In genomic region chr8:10007660-10008028, GRCm38 (mm10) we compare ENCODE assay signal across 8 mouse cellular contexts. TPM values are rescaled to one million over a fixed set of nuclear protein-coding genes. Genes with fewer than 3 reads are reported as not detected.
A peak's percentile ranks its signal among the peaks of the same experiment; 100 is the strongest.
DNase-seq lines count a peak whose midpoint lies in the region; ATAC-seq lines count a peak whose summit lies in the region.

No protein-coding gene starts in this region.

- WGBS in heart, embryonic 16.5 days, result 41% methylated on average over 6 of the region's 6 CpGs
- 41% methylated on average over 6 of the region's 6 CpGs for WGBS in hindbrain, embryonic 11.5 days
- 35% methylated on average over 6 of the region's 6 CpGs for WGBS in midbrain, embryonic 11.5 days

- peak overlapping the region; percentile 79 for H3K4me2 ChIP-seq in heart, embryonic 16.5 days (ENCODE audit: low read depth, low read length)
- peak overlapping the region; percentile 66 for H3K4me2 ChIP-seq in hindbrain, embryonic 11.5 days (replicated peaks; ENCODE audit: low read depth, low read length)
- H3K4me2 ChIP-seq in midbrain, embryonic 11.5 days, result peak overlapping the region; percentile 71

- no peak overlapping the region for H3K27ac ChIP-seq in heart, embryonic 16.5 days (ENCODE audit: low read length)
- no peak overlapping the region for H3K27ac ChIP-seq in brown adipose tissue, adult 24 weeks (replicated peaks; ENCODE audit: low read depth, low read length)
- H3K27ac ChIP-seq in hindbrain, embryonic 11.5 days (ENCODE audit: low read depth, low read length), result no peak overlapping the region
- no peak overlapping the region for H3K27ac ChIP-seq in midbrain, embryonic 11.5 days (ENCODE audit: low read depth, low read length)

- no peak overlapping the region for H3K9ac ChIP-seq in heart, embryonic 16.5 days (ENCODE audit: low read length)
- H3K9ac ChIP-seq in hindbrain, embryonic 11.5 days (ENCODE audit: low read depth, low read length), result peak overlapping the region; percentile 43; the same call in 1 of the 2 replicates
- H3K9ac ChIP-seq in midbrain, embryonic 11.5 days (ENCODE audit: low read length), result no peak overlapping the region

- no peaks in the 10 kb centered on the region for H3K36me3 ChIP-seq in heart, embryonic 16.5 days (ENCODE audit: control insufficient read depth, insufficient read depth)
- H3K36me3 ChIP-seq in hindbrain, embryonic 11.5 days (ENCODE audit: control insufficient read depth, insufficient read depth, low read length), result no peaks in the 10 kb centered on the region
- H3K36me3 ChIP-seq in midbrain, embryonic 11.5 days (ENCODE audit: control insufficient read depth, insufficient read depth, low read length), result no peaks in the 10 kb centered on the region

- peaks cover 8% of the 10 kb centered on the region for H3K4me1 ChIP-seq in heart, embryonic 16.5 days (ENCODE audit: control insufficient read depth, insufficient read depth, low read length)
- no peaks in the 10 kb centered on the region for H3K4me1 ChIP-seq in brown adipose tissue, adult 24 weeks (ENCODE audit: control insufficient read depth, insufficient read depth, insufficient read length, low read length)
- H3K4me1 ChIP-seq in hindbrain, embryonic 11.5 days (replicated peaks; ENCODE audit: control insufficient read depth, insufficient read depth, low read length), result 0 out of 2 replicates have a peak, but pooled peaks cover 3% of the 10 kb centered on the region
- H3K4me1 ChIP-seq in midbrain, embryonic 11.5 days (ENCODE audit: control insufficient read depth, insufficient read depth, low read length), result peaks cover 5% of the 10 kb centered on the region

- intact Hi-C loops in heart, postnatal 25 days (cut with DNase I), result no loop called here

- H3K4me3 ChIP-seq in heart, embryonic 16.5 days (ENCODE audit: low read length), result peak overlapping the region; percentile 49
- peak overlapping the region; percentile 27 for H3K4me3 ChIP-seq in brown adipose tissue, adult 24 weeks (ENCODE audit: insufficient read depth, low read depth, low read length)
- H3K4me3 ChIP-seq in hindbrain, embryonic 11.5 days (ENCODE audit: low read depth, low read length), result peak overlapping the region; percentile 39
- peak overlapping the region; percentile 41 for H3K4me3 ChIP-seq in midbrain, embryonic 11.5 days (ENCODE audit: low read depth, low read length)

- H3K27me3 ChIP-seq in heart, embryonic 16.5 days (ENCODE audit: control insufficient read depth, insufficient read depth, low read length), result peaks cover 5% of the 10 kb centered on the region; the same call in 1 of the 2 replicates
- no peaks in the 10 kb centered on the region for H3K27me3 ChIP-seq in hindbrain, embryonic 11.5 days (ENCODE audit: control insufficient read depth, insufficient read depth, low read length)
- peaks cover 10% of the 10 kb centered on the region for H3K27me3 ChIP-seq in midbrain, embryonic 11.5 days (ENCODE audit: control insufficient read depth, insufficient read depth, low read length)

- ATAC-seq in heart, embryonic 16.5 days (replicated peaks; ENCODE audit: extremely low read depth, insufficient read depth, low FRiP score), result no peak
- no peak; the same call in 1 of the 2 replicates for ATAC-seq in hindbrain, embryonic 11.5 days (ENCODE audit: low FRiP score)
- ATAC-seq in midbrain, embryonic 11.5 days (ENCODE audit: low FRiP score), result no peak

- no peak for DNase-seq in heart, postnatal 25 days (ENCODE audit: low spot score)
- no peak for DNase-seq in hindbrain, embryonic 11.5 days (ENCODE audit: low spot score)
- peak; percentile 87 for DNase-seq in midbrain, embryonic 11.5 days (ENCODE audit: low spot score, missing footprints)
- no peak for DNase-seq in urinary bladder, postnatal 25 days (ENCODE audit: low spot score)
- no peak for DNase-seq in right cerebral cortex, postnatal 10 days (ENCODE audit: low spot score in 2 of 2)
- DNase-seq in kidney, adult 9 months, result no peak

- no peaks in the 10 kb centered on the region for H3K9me3 ChIP-seq in heart, embryonic 16.5 days (replicated peaks; ENCODE audit: control insufficient read depth, low read length)
- no peaks in the 10 kb centered on the region for H3K9me3 ChIP-seq in hindbrain, embryonic 11.5 days (ENCODE audit: control insufficient read depth, low read length)
- H3K9me3 ChIP-seq in midbrain, embryonic 11.5 days (ENCODE audit: control insufficient read depth, low read length), result no peaks in the 10 kb centered on the region

RNA-seq across cellular contexts. Expression of gene Tnfsf13b, which starts 1.4 kb away (rescaled TPM):
- 0.15 and 0.22 TPM in 2 replicates for polyA plus RNA-seq in heart, embryonic 16.5 days (2015; fragmentation: Nextera tagmentation; extraction: Ambion mirVana)
- total RNA-seq in heart, postnatal 25 days (2021), result 1 to 10 TPM; 4.2 to 4.4 TPM
- 0.83 and 2.7 TPM in 2 replicates for polyA plus RNA-seq in brown adipose tissue, adult 24 weeks (2012; ENCODE audit: insufficient read depth, insufficient read length, missing spikeins)
- polyA plus RNA-seq in hindbrain, embryonic 11.5 days (2014; fragmentation: Nextera tagmentation; extraction: Ambion mirVana), result 0.36 and 0.47 TPM in 2 replicates
- polyA plus RNA-seq in midbrain, embryonic 11.5 days (2014; fragmentation: Nextera tagmentation; extraction: Ambion mirVana), result 0.19 TPM in 2 replicates

RNA-seq across cellular contexts. Expression of gene Abhd13, which starts 30.1 kb away (rescaled TPM):
- polyA plus RNA-seq in heart, embryonic 16.5 days (2015; fragmentation: Nextera tagmentation; extraction: Ambion mirVana), result 11.1 and 11.8 TPM in 2 replicates
- 10 to 100 TPM; 11.3 to 13.0 TPM for total RNA-seq in heart, postnatal 25 days (2021)
- 8.0 and 9.4 TPM in 2 replicates for polyA plus RNA-seq in brown adipose tissue, adult 24 weeks (2012; ENCODE audit: insufficient read depth, insufficient read length, missing spikeins)
- 19.8 and 21.0 TPM in 2 replicates for polyA plus RNA-seq in hindbrain, embryonic 11.5 days (2014; fragmentation: Nextera tagmentation; extraction: Ambion mirVana)
- polyA plus RNA-seq in midbrain, embryonic 11.5 days (2014; fragmentation: Nextera tagmentation; extraction: Ambion mirVana), result 22.8 and 22.9 TPM in 2 replicates

RNA-seq across cellular contexts. Expression of gene Lig4, which starts 30.2 kb away (rescaled TPM):
- 4.1 and 6.4 TPM in 2 replicates for polyA plus RNA-seq in heart, embryonic 16.5 days (2015; fragmentation: Nextera tagmentation; extraction: Ambion mirVana)
- total RNA-seq in heart, postnatal 25 days (2021), result 1 to 10 TPM; 5.0 to 5.1 TPM
- polyA plus RNA-seq in brown adipose tissue, adult 24 weeks (2012; ENCODE audit: insufficient read depth, insufficient read length, missing spikeins), result 3.0 and 4.0 TPM in 2 replicates
- 10.6 and 11.4 TPM in 2 replicates for polyA plus RNA-seq in hindbrain, embryonic 11.5 days (2014; fragmentation: Nextera tagmentation; extraction: Ambion mirVana)
- 10.3 and 11.2 TPM in 2 replicates for polyA plus RNA-seq in midbrain, embryonic 11.5 days (2014; fragmentation: Nextera tagmentation; extraction: Ambion mirVana)
